Mouse (Mus musculus): ENCODE results near the gene Morn1.

Morn1 gene

GRCm38 (mm10) chr4:155118278-155118677 is 31.9 kb downstream of the Morn1 start:
- DNase-seq (ENCODE audit: low read depth, low spot score): no peak

- DNase-seq (ENCODE audit: low read depth, low spot score): no peak
Measured at GRCm38 (mm10) chr4:155120038-155120437, 33.7 kb downstream of the Morn1 start.

DNA sequence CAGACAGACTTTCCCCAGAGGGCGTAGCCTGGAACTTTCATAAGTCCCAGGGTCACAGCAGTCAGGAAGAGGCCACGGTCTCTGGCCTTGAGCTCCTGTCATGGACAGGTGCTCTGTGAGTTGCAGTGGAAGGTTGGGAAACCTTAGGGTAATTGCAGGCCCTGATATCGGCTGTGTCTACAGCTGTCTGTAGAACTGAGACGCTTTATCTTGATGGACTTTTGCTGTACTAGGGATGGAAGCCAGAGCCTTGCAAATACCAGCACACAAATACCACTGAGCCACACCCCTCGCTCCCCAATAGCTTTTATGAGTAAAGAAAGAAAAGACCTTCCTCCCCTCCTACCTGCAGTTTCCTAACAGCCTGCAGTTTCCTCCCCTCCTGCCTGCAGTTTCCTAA is 34.2 kb downstream of the Morn1 start:
- DNase-seq (ENCODE audit: low read depth, low spot score): no peak

- DNase-seq (ENCODE audit: low read depth, low spot score): no peak
Measured at GRCm38 (mm10) chr4:155121222-155121621, 34.8 kb downstream of the Morn1 start.

- DNase-seq (ENCODE audit: low read depth, low spot score): no peak
Measured at GRCm38 (mm10) chr4:155121915-155122443, 35.6 kb downstream of the Morn1 start.

GRCm38 (mm10) chr4:155122444-155123040 is 36.2 kb downstream of the Morn1 start:
- no peak for DNase-seq (ENCODE audit: low read depth, low spot score)

DNA sequence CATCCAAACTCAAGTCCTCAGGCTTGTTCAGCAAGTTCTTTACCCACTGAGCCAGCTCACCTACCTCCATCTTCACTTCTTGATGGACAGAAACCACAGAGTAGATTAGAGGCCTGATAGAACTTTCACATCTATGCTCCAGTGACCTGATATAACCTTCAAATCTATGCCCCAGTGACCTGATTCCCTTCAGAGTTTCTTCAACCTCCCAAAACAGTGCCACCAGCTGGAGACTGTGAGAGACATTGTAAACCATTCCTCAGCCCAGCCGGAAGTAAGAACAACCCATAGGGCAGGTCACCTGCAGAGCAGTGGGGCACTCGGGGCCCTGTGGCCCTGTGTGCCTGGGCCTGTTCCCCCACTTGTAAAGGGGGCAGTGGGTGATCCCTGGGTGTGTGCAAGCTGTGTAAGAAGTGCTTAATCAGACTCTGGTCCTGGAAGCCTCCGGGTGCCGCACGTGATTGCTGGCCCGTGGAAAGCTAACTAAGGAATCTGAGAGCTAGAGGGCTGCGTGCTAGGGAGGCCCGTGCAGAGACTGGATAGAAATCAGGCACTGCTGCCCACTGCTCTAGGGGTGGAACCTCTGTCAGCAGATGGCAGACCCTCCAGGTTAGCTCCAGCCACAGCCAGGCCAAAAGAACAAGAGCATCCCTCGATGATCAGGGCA is 37.6 kb downstream of the Morn1 start:
- DNase-seq (ENCODE audit: low read depth, low spot score): no peak

DNA sequence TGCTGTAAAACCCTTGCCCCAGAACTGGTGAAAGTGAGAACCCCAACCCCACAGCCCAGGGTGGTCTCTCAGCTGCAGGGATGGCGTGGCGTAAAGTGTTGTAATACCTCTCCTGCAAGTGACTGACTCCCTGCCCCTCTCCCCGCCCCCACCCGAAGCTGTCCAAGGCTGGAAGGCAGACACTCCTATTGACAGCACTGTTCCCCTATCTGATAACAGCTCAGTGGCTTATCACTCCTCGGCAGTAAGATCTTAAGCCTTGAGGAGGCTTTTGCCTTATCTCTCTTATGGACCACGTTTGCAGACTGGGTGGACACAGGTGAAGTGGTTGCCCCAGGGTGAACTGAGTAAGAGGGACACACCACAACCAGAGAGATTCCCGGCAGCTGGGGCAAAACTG is 38.9 kb downstream of the Morn1 start:
- DNase-seq (ENCODE audit: low read depth, low spot score): no peak

- DNase-seq (ENCODE audit: low read depth, low spot score): no peak
Measured at GRCm38 (mm10) chr4:155126194-155126593, 39.8 kb downstream of the Morn1 start.

GRCm38 (mm10) chr4:155126602-155127372 is 40.4 kb downstream of the Morn1 start:
- DNase-seq (ENCODE audit: low read depth, low spot score): no peak

- DNase-seq (ENCODE audit: low read depth, low spot score): no peak
Measured at GRCm38 (mm10) chr4:155128411-155128810, 42.0 kb downstream of the Morn1 start.

- DNase-seq (ENCODE audit: low read depth, low spot score): no peak
Measured at GRCm38 (mm10) chr4:155129132-155129917, 42.9 kb downstream of the Morn1 start.

GRCm38 (mm10) chr4:155129996-155130395 is 43.6 kb downstream of the Morn1 start:
- DNase-seq (ENCODE audit: low read depth, low spot score): no peak

- DNase-seq (ENCODE audit: low read depth, low spot score): no peak
Measured at GRCm38 (mm10) chr4:155130616-155131015, 44.2 kb downstream of the Morn1 start.

DNA sequence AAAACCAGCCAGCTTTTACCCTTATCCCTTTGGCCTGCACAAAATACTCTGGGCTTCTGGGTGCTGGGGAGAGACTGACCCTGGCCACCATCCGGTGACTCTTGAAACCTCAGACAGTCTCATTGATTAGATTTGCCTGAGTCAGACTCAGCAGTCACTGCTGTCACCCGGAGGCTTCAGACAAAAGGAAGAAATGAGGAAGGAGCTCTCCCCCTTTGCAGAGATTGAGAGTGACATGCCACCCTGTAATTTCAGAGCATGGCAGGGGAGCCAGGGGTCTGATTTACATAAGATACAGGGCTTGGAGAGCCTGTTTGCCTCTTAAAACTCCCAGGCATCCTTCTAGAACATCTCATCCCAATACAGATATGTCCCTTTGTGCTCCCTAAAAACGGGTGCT is 46.8 kb downstream of the Morn1 start:
- DNase-seq (ENCODE audit: low read depth, low spot score): no peak

GRCm38 (mm10) chr4:155133658-155134417 is 47.5 kb downstream of the Morn1 start:
- DNase-seq (ENCODE audit: low read depth, low spot score): no peak

DNA sequence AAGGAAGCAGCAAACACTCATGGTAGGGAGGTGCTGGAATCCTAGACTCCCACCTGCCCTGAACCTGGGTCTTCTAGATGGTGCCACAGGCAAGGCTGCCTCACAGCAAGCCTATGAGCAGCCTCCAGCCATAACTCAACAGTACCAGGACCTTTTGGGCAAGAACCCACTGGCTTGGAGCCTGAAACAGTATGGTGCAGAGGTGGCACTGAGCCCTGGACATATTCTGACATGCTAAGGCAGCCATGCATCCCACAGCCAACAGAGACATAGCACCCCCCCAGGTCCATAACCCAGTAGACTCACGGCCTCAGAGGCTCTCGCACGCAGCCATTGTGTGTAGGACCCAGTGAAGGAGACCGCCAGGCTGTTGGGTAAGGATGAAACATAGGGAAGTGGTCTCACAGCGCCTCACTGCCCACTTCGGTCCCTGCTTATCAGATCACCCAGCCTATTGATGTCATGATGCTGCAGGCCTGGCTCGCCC is 48.4 kb downstream of the Morn1 start:
- no peak for DNase-seq (ENCODE audit: low read depth, low spot score)

- no peak for DNase-seq (ENCODE audit: low read depth, low spot score)
Measured at GRCm38 (mm10) chr4:155135909-155136585, 49.7 kb downstream of the Morn1 start.

GRCm38 (mm10) chr4:155137891-155138290 is 51.5 kb downstream of the Morn1 start:
- no peak for DNase-seq (ENCODE audit: low read depth, low spot score)

DNA sequence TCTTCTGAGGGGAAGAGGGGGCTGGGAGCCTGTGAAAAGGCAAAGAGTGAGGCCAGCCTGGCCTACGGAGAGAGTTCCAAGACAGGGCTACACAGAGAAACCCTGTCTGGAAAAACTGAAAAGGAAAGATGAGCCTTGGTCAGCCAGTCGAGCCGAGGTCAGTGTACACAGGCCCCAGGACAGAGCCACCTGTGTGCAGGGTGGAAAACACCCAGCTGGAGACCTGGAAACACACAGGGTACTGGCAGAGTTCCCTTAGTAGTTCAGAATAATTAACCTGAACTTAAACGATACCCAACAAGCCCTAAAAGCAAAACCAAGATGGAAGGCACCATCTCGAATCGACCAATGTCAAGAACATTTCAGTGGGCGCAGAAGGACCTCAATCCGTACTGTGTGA is 52.1 kb downstream of the Morn1 start:
- DNase-seq (ENCODE audit: low read depth, low spot score): no peak

Data from retina, adult 2 months (tissue).